19 mouse cellular contexts compared by ENCODE assay signal in the genomic region with DNA sequence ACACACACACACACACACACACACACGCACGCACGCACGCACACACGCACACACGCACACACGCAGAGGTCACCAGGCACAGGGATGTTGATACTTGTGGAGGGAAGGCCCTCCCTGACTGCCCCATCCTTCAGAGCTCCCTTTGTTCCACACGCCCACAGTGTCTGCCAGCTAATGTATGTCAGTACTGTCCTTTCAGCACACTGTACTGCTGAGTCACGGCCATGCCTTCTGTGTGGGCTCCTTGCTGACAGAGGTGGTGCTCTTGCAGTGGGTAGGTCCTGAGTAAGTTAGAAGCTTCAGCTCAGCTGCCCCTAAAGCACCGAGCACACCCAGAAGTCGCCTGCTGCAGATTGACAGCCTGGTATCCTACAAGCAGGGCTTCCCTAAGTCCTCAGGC.
"Had no signal": no experiment of that assay in that cellular context is flagged by ENCODE, and none has a peak within 500 bp of the region (broad histone marks: within the 10 kb centered on the region; RNA-seq: fewer than 3 reads in every experiment).

No protein-coding gene starts in this region.

- H3K27ac ChIP-seq: kidney, postnatal 0 days; limb, embryonic 12.5 days; limb, embryonic 15.5 days; liver, embryonic 13.5 days; midbrain, embryonic 10.5 days; midbrain, embryonic 13.5 days; neural tube, embryonic 13.5 days had no signal

- H3K4me3 ChIP-seq: limb, embryonic 12.5 days; limb, embryonic 15.5 days; liver, embryonic 13.5 days; midbrain, embryonic 10.5 days; midbrain, embryonic 13.5 days; myocyte; neural tube, embryonic 13.5 days had no signal

- DNase-seq: kidney, adult 11 months; kidney, adult 8-10 months; kidney, postnatal 25 days; left cerebral cortex, postnatal 4 days; liver, embryonic 13.5 days; lung, adult 2 months; lung, postnatal 14 days; lung, postnatal 4 days; right cerebral cortex, postnatal 4 days; thymus, adult 2 months; thymus, postnatal 14 days; thymus, postnatal 4 days had no signal
